Mouse (Mus musculus) megakaryocyte, embryonic 14.5 days (primary cell): ENCODE measurements around the gene Etd. TPM values are rescaled to one million over a fixed set of nuclear protein-coding genes. Genes with fewer than 3 reads are reported as not detected.
"Not testable (repeated sequence)": the region's sequence is repeated elsewhere in the genome, so short reads cannot be mapped to it uniquely, and the experiment has no call there.

Source experiments
- H3K27me3 ChIP-seq: replicated peaks from 2 replicates; pipeline ENCODE3; 2012; ENCODE audit warnings: inconsistent platforms
- H3K36me3 ChIP-seq: replicated peaks from 2 replicates; pipeline ENCODE3; 2012; ENCODE audit warnings: low read length, inconsistent platforms, mixed read lengths
- H3K4me1 ChIP-seq: 2 replicates; pipeline ENCODE4 v1.6.1; 2012; ENCODE audit warnings: inconsistent platforms
- H3K4me3 ChIP-seq: replicated peaks from 2 replicates; pipeline ENCODE3; 2012; ENCODE audit warnings: moderate library complexity, mild to moderate bottlenecking, inconsistent platforms
- H3K9me3 ChIP-seq: 2 replicates; pipeline ENCODE4 v1.6.1; 2012; ENCODE audit warnings: inconsistent platforms
- FLI1 ChIP-seq: IDR thresholded peaks from 2 replicates; pipeline ENCODE4 v1.6.1; 2012; ENCODE audit warnings: low read length, inconsistent platforms, mixed read lengths
- GATA1 ChIP-seq: IDR thresholded peaks from 3 replicates; pipeline ENCODE4 v1.6.1; 2012; ENCODE audit warnings: mixed read lengths, low read length, inconsistent platforms, borderline replicate concordance
- polyA plus RNA-seq: library from polyadenylated mRNA; stranded (reverse); fragments of >175 nt; gene quantifications from 2 replicates; pipeline ENCODE4 v1.2.3, GENCODE M21; 2012; ENCODE audit warnings: low replicate concordance; ENCODE audit not compliant: insufficient read depth

The Etd gene
- not detected in 2 replicates for polyA plus RNA-seq

- 0 out of 2 replicates have a peak, but pooled peaks cover under 1% of the 10 kb centered on the region for H3K9me3 ChIP-seq
- TF ChIP-seq FLI1: no peak
These were observed at the start of gene Etd for GRCm38 (mm10) chrX:53434618-53435017. Etd (plus strand) TSS chrX:53434918.

GRCm38 (mm10) chrX:53386362-53386761, 48.4 kb upstream of the Etd start:
- no peak for TF ChIP-seq GATA1
- TF ChIP-seq FLI1: no peak
- 0 out of 2 replicates have a peak, but pooled peaks cover 3% of the 10 kb centered on the region for H3K4me1 ChIP-seq
- no peaks in the 10 kb centered on the region for H3K9me3 ChIP-seq
- no peak overlapping the region for H3K4me3 ChIP-seq
- no peaks in the 10 kb centered on the region for H3K36me3 ChIP-seq
- H3K27me3 ChIP-seq: peaks cover 10% of the 10 kb centered on the region

More at GRCm38 (mm10) chrX:53434618-53435017, at the start of gene Etd:
- H3K4me3 ChIP-seq: no peak within 1 kb of the TSS
- no peaks in the 10 kb centered on the region for H3K36me3 ChIP-seq
- H3K27me3 ChIP-seq: peaks cover 4% of the 10 kb centered on the region
- H3K4me1 ChIP-seq: no peaks in the 10 kb centered on the region

- Histone ChIP-seq H3K36me3 (no peaks in the 10 kb centered on the region), H3K4me3 (no peak overlapping the region), H3K4me1 (no peaks in the 10 kb centered on the region), H3K27me3 (peaks cover 5% of the 10 kb centered on the region), H3K9me3 (peaks cover 12% of the 10 kb centered on the region)
- TF ChIP-seq GATA1: no peak
- TF ChIP-seq FLI1: no peak
These were observed 1.8 kb upstream of the Etd start for GRCm38 (mm10) chrX:53432888-53433287.

GRCm38 (mm10) chrX:53459573-53459972, 24.9 kb downstream of the Etd start:
- Histone ChIP-seq H3K27me3 (peaks cover 10% of the 10 kb centered on the region), H3K9me3 (peaks cover 7% of the 10 kb centered on the region; the same call in 1 of the 2 replicates), H3K36me3 (no peaks in the 10 kb centered on the region), H3K4me3 (no peak overlapping the region), H3K4me1 (no peaks in the 10 kb centered on the region)
- TF ChIP-seq FLI1 (no peak), GATA1 (no peak)

- not testable (repeated sequence) for H3K27me3 ChIP-seq
These were observed 29.5 kb downstream of the Etd start for GRCm38 (mm10) chrX:53464194-53464593.

More at GRCm38 (mm10) chrX:53464194-53464593, 29.5 kb downstream of the Etd start:
- H3K9me3 ChIP-seq, H3K4me1 ChIP-seq, H3K36me3 ChIP-seq, H3K4me3 ChIP-seq: not testable (repeated sequence)

Other genes starting within 250 kb of the Etd start
- gene Plac1, start 194.8 kb upstream of the Etd start, polyA plus RNA-seq: not detected in 2 replicates
- 1.2 TPM in 1 of 2 replicates, not detected in the other for gene Fam122b, start 165.1 kb upstream of the Etd start, polyA plus RNA-seq
- gene Fam122c, start 161.5 kb upstream of the Etd start, polyA plus RNA-seq: not detected in 2 replicates
- gene Mospd1, start 64.4 kb upstream of the Etd start, polyA plus RNA-seq: 0.32 TPM in 1 of 2 replicates, not detected in the other
- gene Rtl8c, start 173.1 kb downstream of the Etd start, polyA plus RNA-seq: 2.2 and 8.3 TPM in 2 replicates
- gene Gm14597, start 174.1 kb downstream of the Etd start, polyA plus RNA-seq: not detected in 2 replicates
- 7.9 and 14.8 TPM in 2 replicates for gene Rtl8a, start 208.8 kb downstream of the Etd start, polyA plus RNA-seq
- 4.9 and 25.8 TPM in 2 replicates for gene Rtl8b, start 235.5 kb downstream of the Etd start, polyA plus RNA-seq